Mouse (Mus musculus) activated CD4-positive, CD25-positive, alpha-beta regulatory T cell, adult 4 months (primary cell): ENCODE data around the gene Gm6592. TPM values are rescaled to one million over a fixed set of nuclear protein-coding genes. Genes with fewer than 3 reads are reported as not detected.
"Not testable (repeated sequence)": the region's sequence is repeated elsewhere in the genome, so short reads cannot be mapped to it uniquely, and the experiment has no call there.

Experiments
- ATAC-seq: one replicate; pipeline ENCODE4 v1.8.0; 2017
- polyA plus RNA-seq, 2 experiments: library from polyadenylated mRNA; unstranded; fragments of 100-300 nt; shearing (Covaris generic); gene quantifications; one replicate each; pipeline ENCODE4 v1.2.1; 2017

Gm6592 gene
- not detected for polyA plus RNA-seq

GRCm38 (mm10) chrX:8843694-8844093, at the start of gene Gm6592:
Gene Gm6592, plus strand, starts transcription at chrX:8843994.
- no peak for ATAC-seq

DNA sequence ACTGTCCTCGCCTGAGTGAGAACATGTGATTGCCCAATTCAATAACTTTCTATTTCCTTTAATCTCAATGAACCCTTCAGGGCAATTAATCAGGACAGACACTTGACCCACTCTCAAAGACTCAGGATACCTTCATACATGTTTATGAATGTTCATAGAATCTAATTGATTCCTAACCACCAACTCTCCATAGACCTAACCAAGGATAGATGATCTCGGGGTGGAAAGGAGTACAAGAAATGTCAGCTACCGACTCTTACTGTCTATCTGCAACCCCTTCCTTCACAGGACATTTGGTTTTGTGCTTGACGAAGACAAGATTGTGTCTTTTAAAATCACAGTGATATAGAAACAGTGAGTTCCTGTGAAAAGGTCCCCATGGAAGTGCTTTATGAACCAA, 40.4 kb upstream of the Gm6592 start, which contains the start of gene Ssxb5:
Gene Ssxb5 (plus strand): TSS at position 301 of the 400 bp plus-strand sequence.
- not testable (repeated sequence) for ATAC-seq

DNA sequence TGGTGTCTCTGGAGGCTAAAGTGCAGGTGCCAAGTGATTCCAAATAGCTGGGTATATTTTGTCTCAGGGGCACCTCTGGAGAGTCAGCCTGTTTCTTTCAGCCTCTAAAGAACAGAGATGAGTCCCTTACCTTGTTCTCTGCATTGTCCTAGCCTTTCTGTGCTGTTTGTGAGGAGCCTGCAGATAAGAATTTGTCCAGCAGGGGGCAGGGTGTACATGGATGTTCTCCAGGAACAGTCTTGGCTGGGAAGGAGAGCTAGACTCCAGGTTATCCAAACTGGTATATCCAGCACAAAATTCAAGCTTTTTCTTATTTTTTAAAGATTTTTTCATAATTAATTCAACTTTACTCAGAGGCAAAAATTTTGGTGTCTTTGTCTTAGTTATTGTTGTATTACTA, 11.8 kb upstream of the Gm6592 start:
- ATAC-seq = no peak

GRCm38 (mm10) chrX:8852486-8852885, 8.7 kb downstream of the Gm6592 start:
- no peak for ATAC-seq

DNA sequence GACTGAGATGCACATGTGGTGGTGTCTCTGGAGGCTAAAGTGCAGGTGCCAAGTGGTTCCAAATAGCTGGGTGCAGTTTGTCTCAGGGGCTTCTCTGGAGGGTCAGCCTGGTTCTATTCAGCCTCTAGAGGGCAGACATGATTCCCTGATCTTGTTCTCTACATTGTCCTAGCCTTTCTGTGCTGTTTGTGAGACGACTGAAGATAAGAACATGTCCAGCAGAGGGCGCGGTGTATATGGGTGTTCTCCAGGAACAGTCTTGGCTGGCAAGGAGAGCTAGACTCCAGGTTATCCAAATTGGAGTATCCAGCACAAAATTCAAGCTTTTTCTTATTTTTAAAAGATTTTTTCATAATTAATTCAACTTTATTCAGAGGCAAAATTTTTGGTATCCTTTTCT, 20.5 kb downstream of the Gm6592 start:
- ATAC-seq = not testable (repeated sequence)

DNA sequence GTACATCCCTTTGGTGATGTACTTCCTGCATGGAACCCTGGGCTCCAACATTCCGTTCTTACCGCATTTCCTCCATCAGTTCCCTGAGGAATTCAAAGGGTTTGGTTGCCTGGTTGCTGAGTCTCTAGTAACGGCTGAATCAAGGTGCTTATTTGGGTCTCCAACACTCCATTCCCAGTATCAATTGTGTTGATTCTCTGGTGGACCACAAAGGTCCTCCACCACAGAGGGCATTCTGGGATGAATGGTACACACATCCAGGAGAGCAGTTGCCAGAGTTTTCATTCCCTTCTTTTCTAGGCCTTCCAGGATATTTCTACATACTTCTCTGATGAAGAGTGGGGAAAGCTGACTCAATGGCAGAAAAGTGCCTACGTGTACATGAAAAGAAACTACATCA, 30.2 kb downstream of the Gm6592 start, which contains the start of gene Gm5751:
Gene Gm5751 (plus strand): TSS at position 301 of the 400 bp plus-strand sequence.
- ATAC-seq = not testable (repeated sequence)

DNA sequence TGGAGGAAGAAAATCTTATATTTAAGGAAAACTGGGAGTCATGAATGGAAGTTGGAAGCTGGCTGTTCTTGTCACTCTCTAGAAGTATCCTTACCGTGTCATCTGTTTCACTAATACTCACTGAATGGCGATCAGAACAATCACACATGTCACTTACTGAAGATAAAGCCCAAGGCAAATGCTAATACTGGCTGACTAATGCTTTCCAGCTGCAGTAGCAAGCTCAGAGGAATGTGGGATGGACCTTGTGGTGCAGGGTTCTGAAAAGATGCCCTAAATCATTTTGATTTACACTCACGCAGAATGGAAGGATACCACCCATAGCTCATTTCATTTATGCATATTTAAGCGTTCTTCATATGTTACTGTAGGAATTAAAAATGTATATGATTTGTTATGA, 40.5 kb downstream of the Gm6592 start:
- ATAC-seq = no peak

- ATAC-seq = no peak
Observed at GRCm38 (mm10) chrX:8891975-8892342, 48.2 kb downstream of the Gm6592 start.

- peak; percentile 86 for ATAC-seq
Observed at GRCm38 (mm10) chrX:8892343-8893155, 48.8 kb downstream of the Gm6592 start, which contains the start of gene B630019K06Rik. Gene B630019K06Rik, plus strand, starts transcription at chrX:8892382.

DNA sequence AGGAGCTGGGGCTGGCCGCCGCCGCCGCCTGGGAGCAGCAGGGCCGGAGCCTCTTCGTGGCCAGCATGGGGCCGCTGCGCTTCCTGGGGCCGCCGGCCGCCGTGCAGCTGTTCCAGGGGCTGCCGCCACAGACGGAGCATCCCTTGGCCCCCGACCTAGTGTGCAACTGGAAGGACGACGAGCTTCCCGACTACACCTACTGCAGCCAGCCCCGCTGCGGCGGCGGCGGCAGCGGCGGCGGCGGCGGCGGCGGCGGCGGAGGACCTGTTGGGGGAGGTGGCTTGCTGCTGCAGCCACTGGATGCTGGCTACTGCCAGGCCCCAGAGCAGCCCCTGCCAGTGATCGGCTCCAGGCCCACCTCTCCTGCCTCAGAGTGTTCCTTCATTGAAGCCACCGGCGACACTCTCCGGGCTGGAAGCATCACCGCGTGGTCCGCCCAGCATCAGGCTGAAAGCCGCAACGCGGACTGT, 49.4 kb downstream of the Gm6592 start:
- ATAC-seq = peak; percentile 29

Other genes with a start within 250 kb of the Gm6592 start
- gene Ssxb8, start 153.2 kb upstream of the Gm6592 start, polyA plus RNA-seq = not detected
- gene Ssx9, start 95.6 kb upstream of the Gm6592 start, polyA plus RNA-seq = not detected
- gene Ssxb5, start 40.3 kb upstream of the Gm6592 start, polyA plus RNA-seq = not detected
- gene Gm5751, start 30.3 kb downstream of the Gm6592 start, polyA plus RNA-seq = not detected
- under 1 TPM in 1 of 2 experiments, not detected in 1; 0.42 TPM for gene B630019K06Rik, start 48.4 kb downstream of the Gm6592 start, polyA plus RNA-seq
- gene Fthl17b, start 119.0 kb downstream of the Gm6592 start, polyA plus RNA-seq = not detected
- gene Fthl17c, start 132.6 kb downstream of the Gm6592 start, polyA plus RNA-seq = not detected
- not detected for gene Fthl17d, start 142.8 kb downstream of the Gm6592 start, polyA plus RNA-seq
- not detected for gene Fthl17e, start 189.5 kb downstream of the Gm6592 start, polyA plus RNA-seq
- gene Fthl17f, start 219.0 kb downstream of the Gm6592 start, polyA plus RNA-seq = not detected